Mouse (Mus musculus) MEL (cell line): ENCODE results near the gene E130309D02Rik.

Experiments used
- CHD1 ChIP-seq: IDR thresholded peaks from 2 replicates; pipeline ENCODE4 v1.6.1; 2012; ENCODE audit warnings: low read depth, mild to moderate bottlenecking, inconsistent platforms, low read length, improper control_type of control experiment
- GATA1 ChIP-seq: IDR thresholded peaks from 2 replicates; pipeline ENCODE4 v1.6.1; 2011; ENCODE audit warnings: low read depth, low read length, improper control_type of control experiment
- MAX ChIP-seq: IDR thresholded peaks from 2 replicates; pipeline ENCODE4 v1.6.1; 2011; ENCODE audit warnings: low read length, improper control_type of control experiment
- MYB ChIP-seq: IDR thresholded peaks from 2 replicates; pipeline ENCODE4 v1.6.1; 2011; ENCODE audit warnings: mild to moderate bottlenecking, low read depth, low read length, improper control_type of control experiment
- TBP ChIP-seq: IDR thresholded peaks from 2 replicates; pipeline ENCODE4 v1.8.0; 2011; ENCODE audit warnings: low read depth, low read length, improper control_type of control experiment
- UBTF ChIP-seq: IDR thresholded peaks from 2 replicates; pipeline ENCODE4 v1.6.1; 2012; ENCODE audit warnings: low read depth, mild to moderate bottlenecking, inconsistent platforms, low read length, improper control_type of control experiment, moderate library complexity, borderline replicate concordance; ENCODE audit not compliant: insufficient read depth
- USF1 ChIP-seq: IDR thresholded peaks from 2 replicates; pipeline ENCODE4 v1.6.1; 2014; ENCODE audit warnings: low read depth, mild to moderate bottlenecking, inconsistent platforms, low read length, improper control_type of control experiment, moderate library complexity

DNA sequence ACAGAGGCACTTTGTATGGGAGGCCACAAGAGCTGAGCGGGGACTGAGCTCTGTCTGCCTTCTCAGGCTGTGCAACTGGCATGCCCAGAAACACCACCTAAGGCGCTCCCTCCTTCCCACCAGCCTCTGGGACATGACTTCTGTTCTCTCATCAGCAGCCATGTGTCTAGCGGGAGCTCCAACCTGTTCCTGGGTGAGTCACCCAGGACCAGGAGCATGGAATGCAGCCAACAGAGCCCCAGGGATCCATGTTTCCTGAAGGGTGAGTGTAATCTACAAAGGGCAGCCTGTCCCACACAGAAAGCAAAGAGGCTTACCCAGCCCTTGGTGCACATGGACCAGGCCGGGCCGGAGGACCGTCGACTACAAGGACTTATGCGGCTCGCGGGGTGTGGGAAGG is 50.5 kb downstream of the E130309D02Rik start:
- no peak for TF ChIP-seq MYB
- no peak for TF ChIP-seq CHD1
- TF ChIP-seq USF1 = no peak
- TF ChIP-seq UBTF = no peak
- no peak for TF ChIP-seq MAX
- no peak for TF ChIP-seq GATA1
- TF ChIP-seq TBP = no peak
